Mouse (Mus musculus) CH12F3 (cell line): ENCODE results near the gene Scn10a.

Experiments
- in situ Hi-C: fragments of 300-500 bp; cut with MboI; formaldehyde crosslinking; loops from 2 replicates; pipeline ENCODE4 v1.14.3; 2020; ENCODE audit warnings: low sequenced_read_pairs

The Scn10a gene

GRCm38 (mm10) chr9:119578311-119578635 lies 140.8 kb downstream of the Scn10a start:
- in situ Hi-C loops: loop anchor here (10.0 kb wide), 1 partner anchor 113 kb away; no protein-coding TSS in a partner anchor

- in situ Hi-C loops: loop anchor here (10.0 kb wide), 1 partner anchor 112 kb away; no protein-coding TSS in a partner anchor
These were observed 142.1 kb downstream of the Scn10a start for GRCm38 (mm10) chr9:119576977-119577376.

- in situ Hi-C loops: loop anchor here (10.0 kb wide), 1 partner anchor 111 kb away; no protein-coding TSS in a partner anchor
These were observed 143.4 kb downstream of the Scn10a start for GRCm38 (mm10) chr9:119575732-119576131.

GRCm38 (mm10) chr9:119574366-119574765 lies 144.8 kb downstream of the Scn10a start:
- in situ Hi-C loops: loop anchor here (10.0 kb wide), 1 partner anchor 110 kb away; no protein-coding TSS in a partner anchor

GRCm38 (mm10) chr9:119573009-119573408 lies 146.1 kb downstream of the Scn10a start:
- in situ Hi-C loops: loop anchor here (10.0 kb wide), 1 partner anchor 108 kb away; no protein-coding TSS in a partner anchor

- in situ Hi-C loops: loop anchor here (10.0 kb wide), 1 partner anchor 107 kb away; no protein-coding TSS in a partner anchor
These were observed 147.7 kb downstream of the Scn10a start for GRCm38 (mm10) chr9:119571411-119571888.

- in situ Hi-C loops: loop anchor here (10.0 kb wide), 1 partner anchor 106 kb away; no protein-coding TSS in a partner anchor
These were observed 148.5 kb downstream of the Scn10a start for GRCm38 (mm10) chr9:119570652-119571051.

- in situ Hi-C loops: no loop called here
These were observed 150.4 kb downstream of the Scn10a start for GRCm38 (mm10) chr9:119568732-119569131.

GRCm38 (mm10) chr9:119567800-119568199 lies 151.3 kb downstream of the Scn10a start:
- in situ Hi-C loops: no loop called here

- in situ Hi-C loops: no loop called here
These were observed 152.9 kb downstream of the Scn10a start for GRCm38 (mm10) chr9:119566214-119566613.

GRCm38 (mm10) chr9:119564803-119565202 lies 154.3 kb downstream of the Scn10a start:
- in situ Hi-C loops: no loop called here

- in situ Hi-C loops: no loop called here
These were observed 155.5 kb downstream of the Scn10a start for GRCm38 (mm10) chr9:119563617-119564016.

GRCm38 (mm10) chr9:119562256-119562655 lies 156.9 kb downstream of the Scn10a start:
- in situ Hi-C loops: no loop called here

- in situ Hi-C loops: no loop called here
These were observed 157.4 kb downstream of the Scn10a start for GRCm38 (mm10) chr9:119561746-119562145.

GRCm38 (mm10) chr9:119559537-119560276 lies 159.4 kb downstream of the Scn10a start:
- in situ Hi-C loops: no loop called here
